Mouse (Mus musculus): ENCODE measurements around the gene Btbd7.

Gene Btbd7

DNA sequence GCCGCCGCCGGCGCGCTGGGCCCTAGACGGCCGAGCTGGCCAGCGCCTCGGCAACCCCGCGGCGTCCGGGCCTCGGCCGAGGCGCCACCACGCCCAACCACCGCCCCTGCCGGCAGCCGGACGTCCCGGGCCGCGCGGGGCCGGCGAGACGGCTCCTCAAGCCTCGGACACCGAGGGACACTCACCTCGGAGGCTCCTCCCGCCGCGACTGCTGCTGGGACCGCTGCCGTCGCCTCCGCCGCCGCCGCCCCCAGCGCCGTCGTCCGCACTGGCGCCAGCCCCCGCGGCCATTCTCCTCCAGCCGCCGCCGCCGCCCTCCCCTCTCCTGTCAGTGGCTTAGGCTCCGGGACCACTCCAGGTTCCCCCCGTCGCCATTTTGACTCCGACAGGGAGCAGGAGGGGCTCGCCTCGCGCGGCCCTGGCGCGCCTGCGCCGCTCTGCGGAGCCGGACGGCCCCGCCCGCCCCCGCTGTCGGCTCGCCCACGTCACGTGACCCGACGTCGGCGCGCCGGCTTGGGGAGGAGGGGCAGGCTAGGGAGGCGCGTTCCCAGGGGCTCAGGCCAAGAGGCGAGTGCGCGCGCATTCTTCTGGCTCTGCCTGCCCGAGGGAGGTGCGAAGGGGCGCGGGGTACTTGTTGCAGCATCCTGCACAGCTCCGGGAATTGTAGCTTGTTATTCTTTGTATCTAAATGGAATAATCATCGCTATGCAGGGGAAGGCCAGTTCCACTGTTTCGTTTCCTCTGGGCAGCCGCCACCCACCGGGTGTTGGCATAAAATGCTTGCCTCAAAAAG lies at the start of gene Btbd7:
TSS of gene Btbd7 (minus strand) at position 441 of the 793 bp plus-strand sequence.
- DNase-seq (ENCODE audit: low read depth, low spot score): peak; percentile 97

GRCm38 (mm10) chr12:102916073-102916472 lies 37.8 kb upstream of the Btbd7 start:
- no peak for DNase-seq (ENCODE audit: low read depth, low spot score)

DNA sequence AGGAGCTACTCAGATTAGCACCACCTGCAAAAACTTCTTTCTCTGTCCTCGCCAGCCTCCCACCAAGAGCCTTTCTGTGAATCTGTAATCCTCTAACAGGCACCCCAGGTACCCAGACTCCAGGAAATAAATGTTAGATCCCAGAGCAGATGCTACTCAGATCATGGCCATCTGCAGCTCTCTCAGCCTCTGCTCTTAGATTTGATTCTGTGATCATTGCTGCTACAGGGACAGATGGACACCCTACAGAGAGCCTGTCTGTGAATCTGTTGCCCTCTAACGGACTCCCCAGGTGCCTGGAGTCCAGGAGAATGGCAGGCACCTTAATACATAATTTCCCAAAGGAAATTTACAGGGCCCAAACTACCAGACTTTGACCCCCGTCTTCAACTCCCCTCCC lies 29.9 kb upstream of the Btbd7 start:
- DNase-seq (ENCODE audit: low read depth, low spot score): peak; percentile 96

DNA sequence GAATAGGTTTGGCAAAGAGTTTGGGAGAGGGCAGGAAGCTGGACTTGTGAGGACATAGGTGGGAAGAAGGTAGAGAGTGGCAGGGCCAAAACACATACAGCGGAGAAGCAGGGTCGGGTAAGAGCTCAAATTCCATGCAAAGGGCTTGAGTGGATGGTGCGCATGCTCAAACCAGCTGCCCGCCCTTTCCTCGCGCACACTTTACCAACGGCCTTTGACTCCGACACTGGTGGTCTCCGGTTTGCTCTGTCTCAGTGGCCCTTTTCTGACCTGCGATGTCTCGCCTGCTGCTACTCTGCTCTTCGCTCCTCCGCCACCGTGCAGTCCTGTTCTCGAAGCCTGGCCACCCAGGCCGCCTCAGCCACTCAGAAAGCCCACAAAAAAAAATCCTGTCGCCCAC lies 20.8 kb upstream of the Btbd7 start, which contains the start of gene Cox8c:
TSS of gene Cox8c (plus strand) at position 226 of the 400 bp plus-strand sequence.
- DNase-seq (ENCODE audit: low read depth, low spot score): no peak

GRCm38 (mm10) chr12:102888568-102888967 lies 10.3 kb upstream of the Btbd7 start:
- DNase-seq (ENCODE audit: low read depth, low spot score): no peak

GRCm38 (mm10) chr12:102887366-102887765 lies 9.1 kb upstream of the Btbd7 start:
- DNase-seq (ENCODE audit: low read depth, low spot score): no peak

DNA sequence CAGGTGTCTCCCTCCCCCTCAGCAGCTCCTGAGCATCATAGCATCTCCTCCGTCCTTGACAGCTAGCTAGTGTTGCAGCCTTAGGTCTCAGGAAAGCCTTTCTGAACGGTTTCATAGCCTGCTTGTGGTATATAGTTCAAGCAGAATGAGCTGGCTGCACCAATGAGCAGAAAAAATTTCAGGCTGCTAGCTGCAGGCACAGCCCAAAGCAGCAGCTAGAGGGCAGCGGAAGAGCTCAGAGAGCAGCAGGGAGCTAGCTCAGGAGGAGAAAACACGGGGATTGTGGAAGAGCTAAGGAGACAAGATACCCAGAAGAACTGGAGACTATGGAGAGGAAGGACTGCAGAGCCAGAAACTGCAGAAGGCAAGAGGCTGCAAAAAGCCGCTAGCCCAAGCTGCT lies 7.5 kb upstream of the Btbd7 start:
- peak; percentile 92 for DNase-seq (ENCODE audit: low read depth, low spot score)

DNA sequence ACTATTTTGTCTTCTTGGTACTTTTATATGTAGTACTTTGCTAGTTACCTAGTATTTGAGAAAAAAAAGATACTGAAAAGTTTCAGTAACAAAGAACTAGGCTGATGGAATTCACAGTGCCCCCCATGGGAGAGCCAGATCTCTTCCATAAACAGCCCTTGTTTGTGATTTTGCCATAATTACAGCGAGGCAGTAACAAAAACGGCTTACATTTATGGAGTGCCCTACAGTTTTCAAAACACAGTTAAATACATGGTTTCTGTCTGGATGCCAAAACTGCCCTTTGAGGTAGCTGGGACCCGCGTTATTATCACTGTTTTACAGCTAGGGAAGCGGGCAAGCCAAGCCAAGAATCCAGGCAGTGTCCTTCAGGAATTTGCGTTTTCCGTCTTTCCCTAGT lies 630 bp upstream of the Btbd7 start:
- DNase-seq (ENCODE audit: low read depth, low spot score): no peak

- DNase-seq (ENCODE audit: low read depth, low spot score): peak; percentile 68
Observed at GRCm38 (mm10) chr12:102877301-102878030, 805 bp downstream of the Btbd7 start.

GRCm38 (mm10) chr12:102870527-102870926 lies 7.7 kb downstream of the Btbd7 start:
- no peak for DNase-seq (ENCODE audit: low read depth, low spot score)

DNA sequence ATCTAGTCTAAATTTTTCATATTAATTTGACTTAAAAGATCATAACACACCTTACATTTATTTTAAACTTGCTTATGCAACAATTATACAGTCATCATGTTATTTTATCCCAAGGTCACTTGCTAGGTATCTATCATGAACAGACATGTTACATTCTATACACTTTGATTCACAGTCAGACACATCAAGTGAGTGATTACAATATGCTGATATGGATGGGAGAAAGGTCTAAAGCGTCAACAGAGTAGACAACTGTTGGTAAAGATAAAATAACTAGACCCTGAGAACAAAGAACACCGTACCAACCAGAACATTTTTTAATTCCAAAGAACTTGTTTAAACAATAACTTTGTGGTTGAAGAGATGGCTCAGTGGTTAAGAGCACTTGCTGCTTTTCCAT lies 8.5 kb downstream of the Btbd7 start:
- no peak for DNase-seq (ENCODE audit: low read depth, low spot score)

GRCm38 (mm10) chr12:102860806-102861205 lies 17.5 kb downstream of the Btbd7 start:
- no peak for DNase-seq (ENCODE audit: low read depth, low spot score)

GRCm38 (mm10) chr12:102838271-102838670 lies 40.0 kb downstream of the Btbd7 start:
- DNase-seq (ENCODE audit: low read depth, low spot score): no peak

DNA sequence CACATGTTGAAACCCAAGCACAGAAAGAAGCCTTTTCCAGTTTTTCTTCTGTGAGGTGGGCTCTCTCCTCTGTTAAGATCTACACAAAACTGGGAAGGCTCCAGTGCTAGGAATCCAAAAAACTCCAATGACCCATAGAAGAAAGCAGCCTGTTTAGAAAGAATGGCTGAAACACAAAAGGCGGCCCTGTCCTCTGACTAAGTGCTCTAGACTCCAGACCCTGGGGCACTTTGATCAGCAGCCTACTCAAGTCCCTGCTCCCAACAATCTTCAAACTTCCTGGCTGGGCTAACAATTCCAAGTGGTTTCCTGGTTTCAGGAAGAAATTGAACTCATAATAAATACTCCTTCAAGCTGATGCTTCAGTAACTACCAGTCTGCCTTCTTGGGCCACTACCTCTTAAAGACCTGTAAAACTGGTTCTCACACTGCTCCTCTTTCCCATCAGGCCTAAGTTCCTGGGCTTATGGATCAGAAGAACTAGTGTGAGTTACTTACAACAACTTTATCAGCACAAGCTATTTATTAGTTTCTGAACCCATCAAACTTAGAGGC lies 45.4 kb downstream of the Btbd7 start:
- DNase-seq (ENCODE audit: low read depth, low spot score): no peak

GRCm38 (mm10) chr12:102831888-102832287 lies 46.4 kb downstream of the Btbd7 start:
- DNase-seq (ENCODE audit: low read depth, low spot score): no peak

DNA sequence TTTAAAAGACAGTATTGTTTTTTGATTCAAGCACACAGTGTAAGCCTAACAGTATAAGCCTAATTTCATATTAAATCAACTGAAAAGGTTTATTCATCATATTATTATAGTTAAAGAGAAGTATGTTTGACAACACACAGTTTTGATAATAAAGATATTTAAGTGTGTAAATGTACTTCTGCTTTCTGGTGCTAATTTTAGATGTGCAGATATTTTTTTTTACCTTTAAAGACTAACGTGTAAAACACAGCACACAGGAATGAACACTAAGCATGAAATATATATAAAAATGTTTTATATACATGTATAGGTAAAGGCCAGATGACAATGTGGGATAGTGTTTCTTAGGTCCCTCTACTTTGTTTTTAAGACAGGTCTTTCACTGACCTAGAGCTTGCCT lies 51.2 kb downstream of the Btbd7 start:
- DNase-seq (ENCODE audit: low read depth, low spot score): no peak

GRCm38 (mm10) chr12:102826399-102826798 lies 51.9 kb downstream of the Btbd7 start:
- no peak for DNase-seq (ENCODE audit: low read depth, low spot score)

DNA sequence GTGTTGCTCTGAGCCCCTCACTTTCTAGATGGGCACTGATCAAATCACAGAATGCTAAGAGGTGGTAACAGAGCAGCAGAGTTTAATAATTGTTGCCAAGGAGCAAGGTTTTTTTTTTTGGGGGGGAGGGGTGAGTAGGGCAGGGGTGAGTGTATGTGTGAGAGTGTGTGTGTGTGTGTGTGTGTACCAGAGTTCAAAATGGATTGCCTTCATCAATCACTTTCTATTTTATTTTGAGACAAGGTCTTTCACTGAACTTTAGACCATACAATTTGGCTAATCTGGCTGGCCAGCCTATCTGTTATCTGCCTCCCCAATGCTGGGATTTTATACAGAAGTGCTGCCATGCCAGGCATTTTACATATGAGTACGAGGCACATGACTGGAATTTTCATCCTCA lies 63.4 kb downstream of the Btbd7 start:
- DNase-seq (ENCODE audit: low read depth, low spot score): no peak

DNA sequence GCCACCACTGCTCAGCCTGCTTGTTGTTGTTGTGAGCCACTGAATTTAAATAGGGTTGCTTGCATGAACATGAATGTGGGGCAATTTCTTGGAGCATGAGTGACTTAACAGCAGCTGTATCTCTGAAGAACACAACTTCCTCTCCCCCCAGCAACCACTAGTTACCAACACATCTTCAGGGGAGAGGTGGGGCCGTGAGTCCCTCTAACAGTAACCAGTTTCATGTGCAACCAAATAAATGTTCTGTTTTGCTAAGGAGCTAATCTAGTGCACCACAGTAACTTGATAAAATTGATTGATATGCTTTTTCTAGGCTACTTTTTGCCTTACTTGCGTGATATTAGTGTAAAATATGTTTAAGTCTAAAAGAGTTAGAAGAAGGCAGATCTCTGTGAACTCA lies 78.7 kb downstream of the Btbd7 start:
- no peak for DNase-seq (ENCODE audit: low read depth, low spot score)

GRCm38 (mm10) chr12:102787927-102788326 lies 90.3 kb downstream of the Btbd7 start:
- DNase-seq (ENCODE audit: low read depth, low spot score): no peak

DNA sequence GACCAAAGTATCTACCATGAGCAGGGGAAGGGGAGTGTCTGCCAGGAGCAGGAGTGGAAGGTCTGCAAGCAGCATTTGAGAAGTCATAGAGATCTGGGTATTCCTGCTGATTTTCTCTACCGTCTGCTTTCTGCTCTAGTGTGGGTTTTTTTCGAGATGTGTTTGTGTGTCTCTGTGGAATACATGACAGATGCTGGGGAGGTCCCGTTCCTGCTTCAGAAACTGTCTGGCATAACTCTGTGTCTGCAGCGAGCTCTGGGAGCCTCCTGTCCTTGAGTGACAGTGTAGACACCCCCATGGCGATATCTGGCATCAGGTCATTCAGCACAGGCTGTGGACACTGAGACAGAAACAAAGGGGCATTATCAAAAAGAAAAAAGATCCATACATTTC lies 92.7 kb downstream of the Btbd7 start:
- peak; percentile 56 for DNase-seq (ENCODE audit: low read depth, low spot score)

DNA sequence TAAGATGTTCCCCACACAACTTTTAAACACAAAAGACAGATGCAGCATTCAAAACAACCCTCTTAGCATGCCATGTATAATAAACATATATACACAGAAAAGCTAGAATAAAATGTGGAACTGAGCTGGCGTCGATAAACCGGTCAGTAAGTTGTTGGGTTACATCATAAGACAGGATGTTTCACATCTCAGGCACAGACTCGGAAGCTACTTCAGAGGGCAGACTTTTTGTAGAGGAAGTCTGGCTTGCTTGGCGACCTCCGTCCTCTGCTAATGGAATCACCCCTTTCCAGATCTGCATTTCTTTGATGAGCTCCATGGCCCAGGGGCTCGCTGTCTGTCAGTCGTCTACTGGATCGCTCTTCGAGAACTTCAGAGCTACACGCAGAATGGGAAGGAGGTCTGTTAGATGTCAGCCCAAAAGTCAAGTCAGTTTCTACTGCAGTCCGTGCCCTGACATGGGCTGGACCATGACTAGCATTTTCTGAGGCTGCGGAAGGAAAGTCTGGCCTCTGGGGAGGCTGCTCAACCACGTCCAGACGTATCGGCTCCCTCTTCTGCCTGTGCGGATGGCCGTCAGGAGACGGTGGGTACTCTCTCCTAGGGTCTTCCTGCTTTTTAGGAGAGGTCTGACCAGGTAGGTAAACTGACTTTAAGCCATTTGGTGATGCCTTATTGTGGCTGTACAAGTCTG lies 93.2 kb downstream of the Btbd7 start:
- DNase-seq (ENCODE audit: low read depth, low spot score): no peak

Measured in brain, adult 2 months (tissue).